Mouse (Mus musculus) cortical plate, adult 2 months (tissue): ENCODE measurements at regions not wholly inside any gene's neighbourhood (a gene's known extent, or its start where the extent isn't known, plus 50 kb on each side); places are given as distances from the start of the nearest gene placed in this dataset.

Source experiments
- CTCF ChIP-seq: fragments of 200-500 bp; IDR thresholded peaks from 2 replicates; pipeline ENCODE4 v1.5.1; 2011; ENCODE audit warnings: mild to moderate bottlenecking, control low read depth, low read length; ENCODE audit not compliant: insufficient read depth; ENCODE audit errors: extremely low read depth
- POLR2A ChIP-seq: fragments of 200-500 bp; IDR thresholded peaks from 2 replicates; pipeline ENCODE4 v1.6.1; 2011; ENCODE audit warnings: mild to moderate bottlenecking, low read length, control low read depth; ENCODE audit not compliant: insufficient read depth; ENCODE audit errors: extremely low read depth

DNA sequence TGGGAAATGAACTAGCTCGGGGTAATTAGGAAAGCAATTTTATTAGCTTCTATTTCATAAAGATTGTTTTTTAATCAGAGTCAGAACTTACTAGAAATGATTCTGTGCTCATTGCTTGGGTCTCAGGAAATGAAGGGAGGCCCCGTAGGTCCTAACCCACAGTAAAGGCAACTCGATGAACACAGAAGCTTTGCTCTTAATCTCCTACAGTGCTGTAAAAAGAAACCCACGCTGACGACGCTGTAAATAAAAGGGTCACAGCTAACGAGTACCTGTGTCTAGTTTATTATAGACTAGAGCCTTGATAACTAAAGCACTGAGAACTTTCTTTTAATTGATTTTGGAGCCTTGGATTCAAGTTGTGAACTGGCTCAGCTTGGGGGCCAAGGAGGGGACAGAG lies 618.7 kb downstream of the Bcl11a start:
- TF ChIP-seq POLR2A (no peak), CTCF (no peak)
